Mouse (Mus musculus) erythroblast, embryonic 14.5 days (primary cell): ENCODE data around the gene Vmn1r223.

Experiments
- GATA1 ChIP-seq: IDR thresholded peaks from 2 replicates; pipeline ENCODE4 v1.6.1; 2012; ENCODE audit warnings: low read length, inconsistent platforms, mixed read lengths
- TAL1 ChIP-seq: IDR thresholded peaks from 3 replicates; pipeline ENCODE4 v1.6.1; 2012; ENCODE audit warnings: low read length, inconsistent platforms, mixed read lengths

- TF ChIP-seq TAL1: no peak
- no peak for TF ChIP-seq GATA1
Observed at GRCm38 (mm10) chr13:23279576-23279975, 32.6 kb downstream of the Vmn1r223 start.
